Mouse (Mus musculus) midbrain, embryonic 14.5 days (tissue): ENCODE measurements at regions not wholly inside any gene's neighbourhood (a gene's known extent, or its start where the extent isn't known, plus 50 kb on each side); places are given as distances from the start of the nearest gene placed in this dataset.

Experiments used
- ATAC-seq: fragments of 200-750 bp; cut with Nextera tagmentation; 2 replicates; pipeline ENCODE4 v1.8.0; 2017; ENCODE audit warnings: moderate number of reproducible peaks, moderate library complexity; ENCODE audit not compliant: low FRiP score, low TSS enrichment
- DNase-seq: peaks from one replicate; pipeline ENCODE4 v3.0.0-alpha.2; 2015
- H3K27ac ChIP-seq: fragments of 300-500 bp; sonication (generic); replicated peaks from 2 replicates; pipeline ENCODE4 v1.5.1; 2014; ENCODE audit warnings: mild to moderate bottlenecking, low read depth, low read length, moderate library complexity
- H3K27me3 ChIP-seq: fragments of 300-500 bp; sonication (generic); 2 replicates; pipeline ENCODE4 v1.6.1; 2014; ENCODE audit warnings: low read length, control low read depth, mixed read lengths; ENCODE audit not compliant: control insufficient read depth, insufficient read depth
- H3K36me3 ChIP-seq: fragments of 300-500 bp; sonication (generic); 2 replicates; pipeline ENCODE4 v1.6.1; 2014; ENCODE audit warnings: low read length, control low read depth; ENCODE audit not compliant: control insufficient read depth, insufficient read depth
- H3K4me1 ChIP-seq: fragments of 300-500 bp; sonication (generic); 2 replicates; pipeline ENCODE4 v1.6.1; 2014; ENCODE audit warnings: mild to moderate bottlenecking, antibody characterized with exemption, low read length, control low read depth; ENCODE audit not compliant: control insufficient read depth, insufficient read depth
- H3K4me2 ChIP-seq: fragments of 300-500 bp; sonication (generic); 2 replicates; pipeline ENCODE4 v1.6.1; 2014; ENCODE audit warnings: mild to moderate bottlenecking, low read length, moderate library complexity
- H3K4me3 ChIP-seq: fragments of 300-500 bp; sonication (generic); replicated peaks from 2 replicates; pipeline ENCODE4 v1.5.1; 2014; ENCODE audit warnings: low read depth, low read length
- H3K9ac ChIP-seq: fragments of 300-500 bp; sonication (generic); replicated peaks from 2 replicates; pipeline ENCODE4 v1.6.1; 2014; ENCODE audit warnings: mild to moderate bottlenecking, low read length, moderate library complexity
- H3K9me3 ChIP-seq: fragments of 300-500 bp; sonication (generic); 2 replicates; pipeline ENCODE4 v1.6.1; 2016; ENCODE audit warnings: low read length, control low read depth, mixed read lengths; ENCODE audit not compliant: control insufficient read depth
- WGBS: fragments of 180-500 bp; shearing (Covaris S2); extraction: QIAGEN DNeasy Blood & Tissue Kit; methylation state at CpG from one replicate; pipeline ENCODE4 v1.1.7; 2014; 5-methylcytosine and 5-hydroxymethylcytosine counted together

DNA sequence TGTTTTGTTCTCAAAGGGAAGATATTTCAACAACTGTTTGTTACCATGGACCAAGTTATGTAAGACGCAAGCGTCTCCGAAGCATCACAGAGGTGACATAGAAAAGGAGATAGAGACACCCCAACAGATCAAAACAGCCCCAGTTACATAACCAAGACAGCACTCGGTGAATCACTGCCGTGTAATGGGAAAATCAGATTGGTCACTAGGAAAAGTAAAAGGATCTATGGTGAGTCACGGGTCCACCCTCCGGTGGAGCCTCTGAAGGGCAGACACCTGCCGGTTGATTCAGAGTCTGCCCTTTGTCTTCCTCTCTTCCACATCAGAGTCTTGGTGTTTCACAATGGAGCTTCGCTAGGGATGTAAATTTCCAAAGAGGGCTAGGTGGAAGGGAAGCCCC lies 62.9 kb upstream of the Odc1 start:
- H3K27ac ChIP-seq: no peak overlapping the region
- H3K9me3 ChIP-seq: no peaks in the 10 kb centered on the region
- H3K36me3 ChIP-seq: no peaks in the 10 kb centered on the region
- WGBS: 91% methylated on average over 9 of the region's 9 CpGs
- H3K27me3 ChIP-seq: no peaks in the 10 kb centered on the region
- no peak overlapping the region for H3K4me3 ChIP-seq
- no peak for DNase-seq
- no peak overlapping the region for H3K9ac ChIP-seq
- no peak for ATAC-seq
- H3K4me1 ChIP-seq: no peaks in the 10 kb centered on the region
- no peak overlapping the region for H3K4me2 ChIP-seq

DNA sequence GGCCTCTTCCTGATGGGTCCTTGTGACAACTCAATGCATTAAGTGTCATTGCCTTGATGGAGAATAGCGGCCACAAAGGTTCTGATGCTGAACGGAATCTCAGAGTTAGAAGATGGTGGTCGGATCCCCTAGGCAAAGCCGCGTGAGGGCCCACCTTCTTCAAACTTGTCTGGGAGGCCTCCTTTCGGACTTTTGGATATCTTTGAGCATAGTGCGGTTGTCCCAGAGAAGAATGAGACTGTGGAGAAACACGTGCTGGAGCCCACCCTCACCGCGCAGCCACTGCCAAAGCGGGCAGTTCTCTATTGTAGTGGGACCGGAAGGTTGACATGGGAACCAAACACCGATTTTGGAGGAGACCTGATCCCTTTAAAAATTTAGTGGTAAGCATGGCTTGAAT lies 62.4 kb upstream of the Odc1 start:
- H3K9me3 ChIP-seq: no peaks in the 10 kb centered on the region
- no peak overlapping the region for H3K27ac ChIP-seq
- WGBS: 95% methylated on average over 13 of the region's 13 CpGs
- no peaks in the 10 kb centered on the region for H3K36me3 ChIP-seq
- H3K4me3 ChIP-seq: no peak overlapping the region
- ATAC-seq (no peak), DNase-seq (no peak)
- no peak overlapping the region for H3K4me2 ChIP-seq
- H3K9ac ChIP-seq: no peak overlapping the region
- H3K4me1 ChIP-seq: no peaks in the 10 kb centered on the region
- no peaks in the 10 kb centered on the region for H3K27me3 ChIP-seq

DNA sequence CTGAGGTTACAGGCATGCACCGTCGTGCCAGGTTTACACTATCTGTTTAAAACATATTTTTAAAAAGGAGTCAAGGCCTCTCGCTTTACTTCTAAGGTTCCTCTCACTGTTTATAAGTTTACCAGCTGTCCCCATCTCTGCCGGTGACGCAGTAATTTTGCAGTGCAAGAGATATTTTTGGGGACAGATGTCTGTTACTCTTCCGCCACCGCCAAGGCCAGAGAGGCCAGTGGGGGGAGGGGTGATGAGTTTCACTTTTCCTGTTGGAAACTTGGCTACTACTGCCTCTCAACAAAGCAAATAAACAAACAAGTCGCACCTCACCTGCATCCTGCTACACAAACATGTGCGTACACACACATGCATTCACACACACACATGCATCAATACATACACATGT lies 60.1 kb upstream of the Odc1 start:
- 87% methylated on average over 9 of the region's 9 CpGs for WGBS
- Histone ChIP-seq H3K9me3 (no peaks in the 10 kb centered on the region), H3K27ac (no peak overlapping the region), H3K36me3 (no peaks in the 10 kb centered on the region), H3K27me3 (no peaks in the 10 kb centered on the region), H3K4me2 (no peak overlapping the region), H3K4me3 (no peak overlapping the region), H3K9ac (no peak overlapping the region), H3K4me1 (no peaks in the 10 kb centered on the region)
- no peak for ATAC-seq
- DNase-seq: no peak

DNA sequence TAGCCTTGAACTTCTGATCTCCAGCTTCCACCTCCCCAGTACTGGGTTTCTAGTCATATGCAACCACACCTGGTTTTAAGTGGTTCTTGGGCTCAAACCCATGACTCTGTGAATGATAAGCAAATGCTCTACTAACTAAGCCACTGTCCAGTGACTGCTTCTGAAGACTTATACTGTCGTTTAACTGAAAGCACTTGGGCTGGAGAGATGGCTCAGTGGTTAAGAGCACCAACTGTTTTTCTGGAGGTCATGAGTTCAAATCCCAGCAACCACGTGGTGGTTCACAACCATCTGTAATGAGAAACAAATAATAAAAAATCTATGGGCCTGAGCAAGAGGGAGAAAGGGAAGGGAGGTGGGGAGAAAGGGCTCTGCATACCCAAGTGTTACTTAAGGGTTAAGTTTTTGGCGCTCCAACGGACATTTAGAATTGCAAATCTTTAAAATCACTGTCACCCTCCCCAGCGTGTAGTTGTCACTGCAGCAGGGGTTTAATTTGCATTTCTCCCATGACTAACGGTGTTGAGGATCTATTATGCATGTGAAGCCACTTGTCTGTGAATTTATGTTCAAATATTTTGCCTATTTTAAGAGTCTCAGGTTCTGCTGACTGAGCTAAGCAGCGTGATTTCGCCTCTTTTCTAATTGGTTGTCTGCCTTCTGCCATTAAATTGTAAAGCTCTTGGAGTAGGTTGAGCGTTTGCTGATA lies 58.4 kb upstream of the Odc1 start:
- no peaks in the 10 kb centered on the region for H3K27me3 ChIP-seq
- H3K4me3 ChIP-seq: no peak overlapping the region
- no peak overlapping the region for H3K27ac ChIP-seq
- H3K36me3 ChIP-seq: no peaks in the 10 kb centered on the region
- no peaks in the 10 kb centered on the region for H3K4me1 ChIP-seq
- no peak overlapping the region for H3K9ac ChIP-seq
- ATAC-seq (peak; percentile 41; the same call in 1 of the 2 replicates), DNase-seq (peak; percentile 52)
- no peaks in the 10 kb centered on the region for H3K9me3 ChIP-seq
- 23% methylated on average over 9 of the region's 9 CpGs for WGBS
- H3K4me2 ChIP-seq: peak overlapping the region; percentile 9; the same call in 1 of the 2 replicates

DNA sequence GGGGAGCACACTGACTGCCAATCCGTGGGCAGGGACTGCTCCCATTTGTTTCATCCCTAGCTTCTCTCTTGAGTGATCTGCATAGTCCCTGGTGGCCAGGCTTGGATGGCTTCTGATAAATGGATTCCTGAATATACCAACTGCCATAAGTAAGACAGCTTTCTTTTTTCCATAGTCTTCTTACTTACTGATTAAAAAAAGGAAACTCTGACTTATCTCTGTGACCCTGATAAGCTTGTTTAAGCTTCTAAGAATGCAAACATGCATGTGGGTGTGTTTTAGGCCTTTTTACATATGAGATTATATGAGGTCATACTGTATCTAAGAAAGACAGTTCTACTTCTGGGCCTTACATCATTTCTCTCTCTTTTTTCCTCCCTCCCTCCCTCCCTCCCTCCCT lies 57.3 kb upstream of the Odc1 start:
- H3K4me3 ChIP-seq: no peak overlapping the region
- DNase-seq (no peak), ATAC-seq (no peak)
- no peaks in the 10 kb centered on the region for H3K36me3 ChIP-seq
- H3K4me1 ChIP-seq: no peaks in the 10 kb centered on the region
- no peak overlapping the region for H3K27ac ChIP-seq
- WGBS: 25% methylated on average over 1 of the region's 1 CpGs
- no peak overlapping the region for H3K4me2 ChIP-seq
- no peak overlapping the region for H3K9ac ChIP-seq
- no peaks in the 10 kb centered on the region for H3K9me3 ChIP-seq
- H3K27me3 ChIP-seq: no peaks in the 10 kb centered on the region

DNA sequence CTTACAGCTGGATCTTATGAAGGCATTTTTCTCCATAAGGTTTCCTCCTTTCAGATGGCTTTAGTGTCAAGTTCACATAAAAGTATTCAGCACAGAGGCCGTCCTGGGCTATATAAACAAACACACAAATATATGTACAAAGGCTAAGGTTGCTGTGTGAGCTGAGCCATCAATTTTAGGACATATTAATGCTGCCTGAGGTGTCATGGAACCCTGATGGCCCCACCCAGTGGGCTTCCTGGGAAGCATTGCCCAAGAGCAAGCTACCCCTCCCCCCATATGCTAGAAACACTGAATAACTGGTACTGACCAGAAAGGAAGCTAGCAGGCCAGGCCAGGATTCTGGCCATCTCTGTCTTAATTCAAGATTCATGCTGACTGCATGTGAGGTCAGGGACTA lies 56.4 kb upstream of the Odc1 start:
- no peak for DNase-seq
- H3K4me3 ChIP-seq: no peak overlapping the region
- WGBS: 83% methylated on average over 1 of the region's 1 CpGs
- no peak overlapping the region for H3K27ac ChIP-seq
- no peaks in the 10 kb centered on the region for H3K27me3 ChIP-seq
- H3K4me1 ChIP-seq: no peaks in the 10 kb centered on the region
- no peak for ATAC-seq
- no peaks in the 10 kb centered on the region for H3K36me3 ChIP-seq
- no peak overlapping the region for H3K4me2 ChIP-seq
- H3K9me3 ChIP-seq: no peaks in the 10 kb centered on the region
- H3K9ac ChIP-seq: no peak overlapping the region

DNA sequence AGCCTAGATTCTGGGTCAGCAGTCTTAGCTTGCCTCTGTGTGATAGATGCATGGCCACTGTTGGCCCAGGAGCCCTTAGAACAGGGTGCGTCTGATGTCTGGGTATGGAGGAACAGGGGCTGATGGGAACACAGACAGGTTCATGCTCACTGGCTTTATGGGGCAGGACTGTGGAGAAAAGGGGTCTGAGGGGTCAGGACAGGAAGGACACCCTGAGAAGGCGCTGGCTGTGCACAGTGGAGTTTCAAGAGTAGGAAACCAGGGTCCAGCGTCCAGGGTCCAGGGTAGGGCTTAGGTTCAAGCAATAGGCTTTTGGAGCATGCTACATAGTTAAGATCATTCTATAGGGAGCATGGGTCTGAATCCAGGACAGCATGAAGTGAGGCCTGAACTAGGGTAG lies 54.6 kb upstream of the Odc1 start:
- 89% methylated on average over 3 of the region's 3 CpGs for WGBS
- no peaks in the 10 kb centered on the region for H3K36me3 ChIP-seq
- DNase-seq (no peak), ATAC-seq (no peak)
- H3K4me3 ChIP-seq: no peak overlapping the region
- no peak overlapping the region for H3K27ac ChIP-seq
- H3K4me1 ChIP-seq: no peaks in the 10 kb centered on the region
- H3K27me3 ChIP-seq: no peaks in the 10 kb centered on the region
- H3K9ac ChIP-seq: no peak overlapping the region
- H3K4me2 ChIP-seq: no peak overlapping the region
- no peaks in the 10 kb centered on the region for H3K9me3 ChIP-seq

DNA sequence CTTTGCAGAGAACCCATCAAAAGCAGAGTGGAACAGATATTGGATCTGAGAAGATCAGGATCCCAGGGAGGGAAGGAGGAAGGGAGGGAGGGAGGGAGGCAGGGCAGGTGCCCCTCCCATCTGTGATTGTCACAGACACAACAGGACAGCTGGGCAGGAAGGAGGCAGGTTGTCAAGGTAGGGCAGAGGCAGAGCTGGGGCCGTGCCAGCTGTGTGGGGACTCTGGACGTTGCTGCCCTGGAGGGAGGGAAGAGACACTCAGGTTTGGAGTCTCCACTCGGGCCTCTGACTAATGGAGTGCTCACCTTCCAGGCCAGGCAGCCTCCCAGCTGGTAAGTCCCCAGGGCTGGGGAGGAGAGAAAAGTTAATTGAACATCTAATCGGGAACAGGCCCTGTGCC lies 52.0 kb upstream of the Odc1 start:
- H3K4me2 ChIP-seq: no peak overlapping the region
- H3K4me3 ChIP-seq: no peak overlapping the region
- no peaks in the 10 kb centered on the region for H3K27me3 ChIP-seq
- H3K36me3 ChIP-seq: no peaks in the 10 kb centered on the region
- H3K9ac ChIP-seq: no peak overlapping the region
- H3K4me1 ChIP-seq: peaks cover 4% of the 10 kb centered on the region; the same call in 1 of the 2 replicates
- no peak overlapping the region for H3K27ac ChIP-seq
- ATAC-seq: no peak
- WGBS: 66% methylated on average over 4 of the region's 4 CpGs
- no peak for DNase-seq
- no peaks in the 10 kb centered on the region for H3K9me3 ChIP-seq

DNA sequence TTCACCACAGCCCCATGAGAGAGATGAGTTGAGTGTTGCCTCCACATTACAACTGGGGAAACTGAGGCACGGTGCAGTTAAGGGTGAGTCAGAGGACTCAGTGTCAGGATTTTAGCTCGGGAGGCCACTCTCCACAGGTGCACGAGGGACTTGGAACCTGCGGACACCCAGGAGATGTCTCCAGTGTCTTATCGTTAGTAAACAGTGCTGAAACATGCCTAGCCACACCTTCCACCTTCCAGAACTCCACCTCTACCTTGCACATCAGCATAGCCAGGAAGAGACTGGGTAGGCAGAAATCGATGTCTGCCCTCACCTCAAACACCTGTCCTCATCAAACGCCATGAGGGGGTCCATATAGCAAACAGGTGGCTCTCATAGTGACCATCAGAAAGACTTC lies 51.5 kb upstream of the Odc1 start:
- Histone ChIP-seq H3K36me3 (no peaks in the 10 kb centered on the region), H3K27ac (no peak overlapping the region), H3K27me3 (no peaks in the 10 kb centered on the region), H3K4me3 (no peak overlapping the region), H3K9me3 (no peaks in the 10 kb centered on the region), H3K9ac (no peak overlapping the region), H3K4me2 (no peak overlapping the region), H3K4me1 (peaks cover 4% of the 10 kb centered on the region; the same call in 1 of the 2 replicates)
- DNase-seq (no peak), ATAC-seq (no peak)
- 84% methylated on average over 7 of the region's 7 CpGs for WGBS
